Mouse (Mus musculus) ZHBTc4 (cell line): ENCODE measurements around the gene Pak7.
"Not testable (repeated sequence)": the region's sequence is repeated elsewhere in the genome, so short reads cannot be mapped to it uniquely, and the experiment has no call there.

Experiments used
- DNase-seq: peaks from one replicate; pipeline ENCODE4 v3.0.0-alpha.2; 2011; ENCODE audit warnings: low read depth, low spot score

The Pak7 gene

DNA sequence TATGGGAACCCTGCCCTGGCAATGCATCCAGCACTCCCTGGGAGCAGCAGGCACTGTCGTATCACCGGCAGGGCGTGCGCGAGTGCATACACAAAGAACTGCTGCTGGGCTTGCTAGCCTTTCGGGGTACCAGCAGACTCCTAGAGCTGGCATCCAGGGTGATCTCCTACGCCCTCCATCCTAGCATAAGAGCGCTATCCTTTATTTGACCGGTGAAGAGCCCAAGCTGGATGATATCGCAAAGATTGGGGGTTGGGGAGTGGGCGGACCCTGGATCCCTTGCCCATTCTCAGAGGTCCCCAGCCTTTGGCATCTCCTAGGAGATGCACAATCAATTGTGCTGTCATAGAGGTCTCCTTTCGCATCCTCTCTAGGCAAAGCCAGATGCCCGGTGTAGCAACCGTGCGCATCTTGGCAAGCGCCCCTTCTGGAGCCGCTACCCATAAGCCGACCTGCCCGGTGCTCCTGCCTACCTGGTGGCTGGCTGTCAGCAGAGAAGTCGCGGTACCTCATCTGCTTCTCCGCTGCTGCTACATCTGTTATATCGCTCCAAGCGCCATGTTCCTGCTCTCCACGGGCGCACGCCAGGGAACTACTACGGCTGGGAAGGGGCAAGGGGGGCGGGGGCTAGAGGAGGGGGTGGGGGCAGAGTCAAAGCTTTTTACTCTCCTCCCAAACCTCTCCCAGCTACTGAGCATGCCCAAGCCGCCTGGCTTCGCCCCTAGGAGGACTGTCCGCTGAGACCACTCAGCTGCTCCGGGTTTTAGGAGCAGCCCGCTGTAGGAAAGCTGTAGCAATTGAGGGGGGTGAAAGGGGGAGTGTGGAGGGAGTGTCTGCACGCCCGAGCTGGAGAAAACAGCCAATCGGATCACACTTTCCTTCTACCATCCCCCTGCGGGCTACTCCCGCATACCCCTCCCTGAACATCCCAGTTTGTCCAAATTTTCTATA, at the start of gene Pak7:
Gene Pak7 (minus strand): TSS at position 787 of the 951 bp plus-strand sequence.
- DNase-seq: peak; percentile 73

- peak; percentile 6 for DNase-seq
These were observed 37.8 kb upstream of the Pak7 start for GRCm38 (mm10) chr2:136425561-136425960.

DNA sequence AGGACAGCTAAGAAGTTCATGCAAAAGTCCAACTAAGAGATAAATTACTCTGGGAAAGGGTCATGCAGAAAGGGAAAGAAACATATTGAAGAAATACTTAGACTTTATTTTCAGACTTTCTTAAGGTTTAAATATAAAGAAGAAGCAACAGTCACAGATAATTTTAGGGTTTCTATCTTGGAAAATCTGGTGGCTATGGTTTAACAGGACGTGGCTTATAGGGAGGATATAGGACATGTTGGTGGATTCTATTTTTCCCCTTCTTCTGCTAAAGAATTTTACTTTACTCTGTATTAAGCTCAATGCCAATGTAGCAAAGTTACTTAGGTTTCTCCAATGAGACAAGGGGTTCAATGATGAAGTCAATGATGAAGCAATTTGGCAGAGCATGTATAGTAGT, 31.8 kb upstream of the Pak7 start:
- DNase-seq: no peak

DNA sequence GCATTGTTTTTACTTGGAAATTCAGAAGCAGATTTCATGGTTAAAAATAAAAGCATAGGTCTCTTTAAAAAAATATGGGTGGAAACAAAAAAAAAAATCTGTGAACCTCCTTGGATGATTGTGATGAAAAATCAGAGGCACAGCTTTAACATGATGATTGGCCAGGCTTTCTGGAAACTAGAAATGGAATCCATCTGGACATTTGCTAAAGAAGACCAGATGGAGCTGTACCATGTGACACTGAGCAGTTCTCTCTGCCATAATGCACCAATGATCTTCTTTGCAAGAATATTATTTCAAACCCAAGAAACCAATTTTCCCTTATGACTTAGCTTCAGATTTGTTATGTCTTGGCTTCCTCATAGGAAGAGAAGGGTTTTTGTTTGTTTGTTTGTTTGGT, 28.6 kb upstream of the Pak7 start:
- DNase-seq: no peak

DNA sequence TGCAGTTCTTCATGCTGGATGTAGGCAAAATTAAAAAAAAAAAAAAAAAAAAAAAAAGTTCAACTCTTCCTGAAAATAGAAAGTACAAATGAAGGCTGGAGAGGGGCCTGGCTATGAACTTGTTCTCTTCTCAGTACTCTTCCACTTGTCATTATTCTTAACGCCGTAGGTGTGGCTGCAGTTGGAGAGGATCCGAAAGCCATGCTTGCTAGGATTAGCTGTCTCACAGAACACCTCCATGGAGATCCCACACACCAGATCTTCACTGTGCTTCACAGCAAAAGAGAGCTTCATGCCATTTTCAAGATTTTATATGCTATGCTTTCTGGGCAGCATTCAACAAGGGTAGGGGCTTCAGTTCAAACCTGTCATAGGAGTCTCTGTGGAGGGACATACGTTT, 14.8 kb upstream of the Pak7 start:
- no peak for DNase-seq

GRCm38 (mm10) chr2:136375318-136375717, 12.4 kb downstream of the Pak7 start:
- DNase-seq: peak; percentile 56

GRCm38 (mm10) chr2:136372361-136372760, 15.4 kb downstream of the Pak7 start:
- no peak for DNase-seq

GRCm38 (mm10) chr2:136351393-136352096, 36.2 kb downstream of the Pak7 start:
- DNase-seq: no peak

DNA sequence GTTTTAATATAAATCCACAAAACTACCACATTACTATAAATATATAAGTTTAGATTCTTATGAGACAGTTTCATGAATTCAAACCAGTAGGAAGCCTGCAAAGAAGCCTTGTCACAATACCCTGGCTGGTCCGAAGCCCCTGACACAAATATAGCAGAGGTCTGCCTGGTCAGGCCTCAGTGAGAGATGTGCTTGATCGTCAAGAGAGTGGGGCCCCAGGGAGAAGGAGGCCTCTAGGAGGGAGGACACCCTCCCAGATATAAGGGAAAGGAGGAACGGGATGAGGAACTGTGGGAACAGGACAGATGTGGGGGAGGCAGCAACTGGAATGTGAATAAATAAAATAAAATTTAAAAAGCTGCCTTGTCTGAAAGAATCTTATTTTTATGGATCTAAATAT, 37.3 kb downstream of the Pak7 start:
- DNase-seq: no peak

- no peak for DNase-seq
These were observed 38.0 kb downstream of the Pak7 start for GRCm38 (mm10) chr2:136349671-136350275.

DNA sequence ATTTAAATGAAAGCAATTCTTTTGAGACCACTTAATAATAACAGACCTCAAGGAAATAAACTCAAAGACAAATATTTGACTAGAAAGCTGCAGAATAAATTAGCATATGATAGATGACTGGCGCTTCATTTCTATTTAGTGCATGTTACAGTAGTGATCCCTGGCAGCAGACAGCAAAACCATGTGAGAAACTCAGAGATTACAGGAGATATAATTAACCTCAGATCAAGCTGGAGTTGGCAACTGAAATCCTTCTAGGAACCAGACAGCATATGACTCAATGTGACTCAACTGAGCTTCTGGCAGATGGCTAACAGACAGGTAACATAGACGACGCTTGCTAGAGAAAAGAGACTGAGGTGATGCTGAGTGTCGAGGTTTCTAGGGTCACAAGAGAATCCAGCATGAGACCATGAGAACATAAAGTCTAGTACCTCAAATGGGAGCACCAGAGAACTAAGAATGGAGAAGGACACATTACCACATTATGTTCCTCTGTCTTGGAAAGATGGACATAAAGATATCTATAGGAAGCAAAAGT, 43.5 kb downstream of the Pak7 start:
- not testable (repeated sequence) for DNase-seq

- no peak for DNase-seq
These were observed 57.8 kb downstream of the Pak7 start for GRCm38 (mm10) chr2:136329974-136330373.

DNA sequence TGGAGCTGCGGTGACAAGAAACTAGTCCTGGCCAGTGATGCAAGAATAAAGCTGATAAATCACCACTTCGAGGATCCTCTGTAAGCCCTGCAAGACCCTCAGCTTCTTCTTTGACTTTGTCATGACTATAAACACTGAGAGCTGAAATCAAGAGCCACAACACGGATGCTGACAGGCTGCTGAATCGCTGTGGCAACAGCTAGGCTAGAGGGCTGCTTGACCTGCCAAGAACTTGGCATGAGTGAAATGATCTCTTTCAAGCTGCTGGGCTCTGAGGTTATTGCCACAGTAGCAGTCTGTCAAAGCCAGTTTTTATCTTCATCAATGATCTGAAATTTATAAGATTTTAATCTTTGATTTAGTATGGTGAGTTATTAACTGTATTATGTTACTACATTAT, 62.1 kb downstream of the Pak7 start:
- no peak for DNase-seq

DNA sequence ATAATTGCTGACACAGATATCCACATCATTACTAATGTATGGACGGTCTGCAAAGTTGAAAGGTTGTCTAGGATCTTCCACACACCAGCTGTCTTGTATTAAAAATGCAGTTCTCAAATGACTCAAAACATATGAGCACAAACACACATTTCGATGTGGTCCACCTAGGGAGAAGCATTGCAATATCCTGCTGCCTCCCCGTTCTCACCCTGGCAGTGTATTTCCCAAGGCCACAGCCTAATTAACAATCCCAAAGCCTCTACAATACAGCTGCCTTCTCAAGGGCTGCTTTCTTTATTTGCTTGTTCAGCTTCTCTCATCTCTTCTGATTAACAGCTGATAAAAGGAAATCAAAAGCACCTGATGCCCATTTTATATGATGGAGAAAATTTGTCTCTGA, 78.5 kb downstream of the Pak7 start:
- DNase-seq: no peak

- DNase-seq: no peak
These were observed 79.0 kb downstream of the Pak7 start for GRCm38 (mm10) chr2:136308743-136309142.

DNA sequence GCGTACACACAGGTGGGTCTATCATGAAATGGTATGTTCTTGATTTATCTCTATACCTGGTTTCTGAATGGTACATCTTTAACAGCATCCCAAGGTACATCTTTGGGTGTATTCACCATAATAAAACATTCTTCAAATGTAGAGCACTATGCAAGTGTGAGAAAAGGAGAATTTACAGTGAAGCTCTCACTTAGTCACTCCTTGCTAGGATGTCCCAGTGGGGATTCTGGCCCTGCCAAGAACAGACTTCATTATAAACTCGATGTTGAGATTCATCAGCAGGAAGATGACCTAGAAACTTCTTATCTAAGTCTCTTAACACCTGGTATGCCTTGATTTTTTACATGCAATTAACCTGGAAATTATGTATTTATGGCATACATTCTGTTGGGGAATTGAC, 85.6 kb downstream of the Pak7 start:
- no peak for DNase-seq

DNA sequence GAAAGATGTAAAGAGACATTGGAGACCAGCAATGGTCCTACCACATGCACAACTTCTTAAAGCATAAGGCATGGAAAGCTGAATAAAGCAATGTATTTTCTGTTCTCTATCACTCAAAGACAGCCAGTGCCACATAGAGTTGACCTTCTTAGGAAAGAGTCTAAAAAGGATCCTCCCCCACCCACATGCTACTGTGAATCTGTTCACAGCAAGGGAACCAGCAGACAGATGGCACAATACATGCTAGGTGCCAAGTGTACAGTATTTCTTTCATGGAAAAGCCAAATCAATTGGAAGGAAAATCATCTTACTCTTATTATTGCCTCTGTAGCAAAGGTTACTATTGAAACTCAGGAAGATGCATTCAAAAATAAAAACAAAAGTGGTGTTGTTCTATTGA, 86.4 kb downstream of the Pak7 start:
- DNase-seq: no peak

GRCm38 (mm10) chr2:136297371-136297770, 90.4 kb downstream of the Pak7 start:
- no peak for DNase-seq

DNA sequence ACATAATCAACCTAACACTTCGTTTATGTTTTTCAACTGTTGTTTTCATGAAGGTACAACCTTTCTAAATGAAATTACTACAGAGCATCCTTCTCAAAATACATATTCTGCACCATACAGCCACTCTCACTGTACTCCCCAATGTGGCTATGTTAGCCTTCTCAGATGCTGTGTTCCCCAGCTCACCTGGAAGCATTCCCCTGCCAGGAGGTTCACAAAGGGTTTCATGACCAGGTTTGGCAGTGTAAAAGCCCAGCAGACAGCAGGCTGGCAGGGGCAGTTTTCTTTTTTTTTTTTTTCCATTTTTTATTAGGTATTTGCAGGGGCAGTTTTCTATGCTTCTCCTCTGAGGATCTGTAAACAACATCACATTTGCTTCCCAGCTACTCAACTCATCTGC, 105.7 kb downstream of the Pak7 start:
- no peak for DNase-seq

- not testable (repeated sequence) for DNase-seq
These were observed 145.8 kb downstream of the Pak7 start for GRCm38 (mm10) chr2:136241960-136242359.

DNA sequence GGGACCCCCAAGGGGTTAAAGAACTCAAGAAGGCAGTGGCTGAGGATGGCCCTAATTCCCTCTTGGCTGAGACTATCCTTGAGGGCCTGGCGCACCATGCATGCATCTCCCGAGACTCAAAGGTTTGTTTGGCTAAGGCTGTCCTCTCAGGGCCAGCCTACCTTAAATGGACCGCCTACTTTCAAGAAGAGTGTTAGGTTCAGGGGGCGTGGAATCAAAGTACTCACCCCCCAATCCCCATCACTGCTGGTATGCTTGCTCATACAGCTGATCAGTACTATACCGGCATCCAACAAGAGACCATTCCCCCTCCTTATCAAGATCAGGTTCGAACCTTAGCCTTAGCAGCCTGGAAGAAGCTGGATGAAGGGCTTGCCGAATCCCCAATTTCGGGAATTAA, 156.5 kb downstream of the Pak7 start:
- no peak for DNase-seq

GRCm38 (mm10) chr2:136204034-136204433, 183.7 kb downstream of the Pak7 start:
- DNase-seq: no peak
